Mouse (Mus musculus) CH12.LX (cell line): ENCODE measurements around the gene Olfr1393. TPM values are rescaled to one million over a fixed set of nuclear protein-coding genes. Genes with fewer than 3 reads are reported as not detected.

Experiments used
- DNase-seq: peaks from one replicate; pipeline ENCODE4 v3.0.0-alpha.2; 2013; ENCODE audit errors: extremely low read depth
- H3K27ac ChIP-seq: 2 replicates; pipeline ENCODE4 v1.5.1; 2012; ENCODE audit warnings: low read depth, mild to moderate bottlenecking, control low read depth, moderate library complexity; ENCODE audit not compliant: insufficient read depth
- H3K27me3 ChIP-seq: replicated peaks from 2 replicates; pipeline ENCODE3; 2012; ENCODE audit warnings: inconsistent platforms
- H3K36me3 ChIP-seq, 2 experiments: replicated peaks in 1 of 2; 2 replicates each; pipeline versions ENCODE3 to v1.6.1; 2012; ENCODE audit warnings: inconsistent platforms in 1 of 2, low read length in 1 of 2, mild to moderate bottlenecking in 1 of 2, mixed read lengths in 1 of 2, moderate library complexity in 1 of 2; ENCODE audit not compliant: control insufficient read depth in 1 of 2, insufficient read depth in 1 of 2
- H3K4me1 ChIP-seq, 2 experiments: 2 replicates each; pipeline ENCODE4 v1.6.1; 2012; ENCODE audit warnings: inconsistent platforms in 1 of 2, moderate library complexity in 1 of 2; ENCODE audit not compliant: insufficient read depth in 2 of 2, control insufficient read depth in 1 of 2
- H3K4me2 ChIP-seq: 2 replicates; pipeline ENCODE4 v1.6.1; 2012; ENCODE audit warnings: low read depth, mild to moderate bottlenecking, control low read depth; ENCODE audit not compliant: poor library complexity, insufficient read depth, severe bottlenecking
- H3K4me3 ChIP-seq, 3 experiments: fragments of 150-350 bp in 1 of 3; sonication (generic) in 1 of 3; replicated peaks in 1 of 3; 2 replicates each; pipeline versions ENCODE3 to v1.5.1; 2011 to 2012; ENCODE audit warnings: low read depth in 2 of 3, low read length in 2 of 3, mild to moderate bottlenecking in 2 of 3, moderate library complexity in 2 of 3, control low read depth in 1 of 3, improper control_type of control experiment in 1 of 3, inconsistent platforms in 1 of 3, mixed read lengths in 1 of 3; ENCODE audit not compliant: poor library complexity in 1 of 3
- H3K79me2 ChIP-seq: replicated peaks from 2 replicates; pipeline ENCODE4 v1.6.1; 2012; ENCODE audit warnings: mild to moderate bottlenecking, moderate library complexity; ENCODE audit not compliant: control insufficient read depth, poor library complexity, insufficient read depth, severe bottlenecking; ENCODE audit errors: extremely low read depth
- H3K9ac ChIP-seq: 2 replicates; pipeline ENCODE4 v1.6.1; 2012; ENCODE audit warnings: low read depth, mild to moderate bottlenecking, control low read depth, moderate library complexity; ENCODE audit not compliant: insufficient read depth
- H3K9me3 ChIP-seq: replicated peaks from 2 replicates; pipeline ENCODE3; 2012; ENCODE audit warnings: low read length, inconsistent platforms, mixed read lengths
- BHLHE40 ChIP-seq: IDR thresholded peaks from 2 replicates; pipeline ENCODE4 v1.6.1; 2011; ENCODE audit warnings: mild to moderate bottlenecking, low read depth, low read length, improper control_type of control experiment
- CHD2 ChIP-seq: IDR thresholded peaks from 2 replicates; pipeline ENCODE4 v1.6.1; 2011; ENCODE audit warnings: low read length, improper control_type of control experiment
- CTCF ChIP-seq, 2 experiments: IDR thresholded peaks in 1 of 2; conservative IDR thresholded peaks in 1 of 2; 2 replicates each; pipeline ENCODE4 v1.5.1; 2011 to 2012; ENCODE audit warnings: low read depth in 2 of 2, low read length in 2 of 2, improper control_type of control experiment in 1 of 2, inconsistent platforms in 1 of 2, mild to moderate bottlenecking in 1 of 2, moderate library complexity in 1 of 2
- ELF1 ChIP-seq: IDR thresholded peaks from 2 replicates; pipeline ENCODE4 v1.6.1; 2014; ENCODE audit warnings: low read depth, mild to moderate bottlenecking, inconsistent platforms, low read length, improper control_type of control experiment
- EP300 ChIP-seq: IDR thresholded peaks from 2 replicates; pipeline ENCODE4 v1.6.1; 2011; ENCODE audit warnings: low read length, improper control_type of control experiment
- ETS1 ChIP-seq: conservative IDR thresholded peaks from 2 replicates; pipeline ENCODE4 v1.6.1; 2012; ENCODE audit warnings: low read depth, mild to moderate bottlenecking, inconsistent platforms, low read length, improper control_type of control experiment, moderate library complexity
- GABPA ChIP-seq: IDR thresholded peaks from 2 replicates; pipeline ENCODE4 v1.6.1; 2012; ENCODE audit warnings: low read depth, low read length, improper control_type of control experiment, inconsistent platforms; ENCODE audit not compliant: insufficient replicate concordance
- HCFC1 ChIP-seq: IDR thresholded peaks from 2 replicates; pipeline ENCODE4 v1.6.1; 2012; ENCODE audit warnings: low read depth, mild to moderate bottlenecking, inconsistent platforms, low read length, improper control_type of control experiment
- JUN ChIP-seq: IDR thresholded peaks from 2 replicates; pipeline ENCODE4 v1.6.1; 2011; ENCODE audit warnings: low read depth, mild to moderate bottlenecking, low read length, improper control_type of control experiment, moderate library complexity; ENCODE audit not compliant: insufficient read depth
- KAT2A ChIP-seq: IDR thresholded peaks from 2 replicates; pipeline ENCODE4 v1.6.1; 2012; ENCODE audit warnings: low read length, improper control_type of control experiment, inconsistent platforms; ENCODE audit not compliant: insufficient replicate concordance
- MAX ChIP-seq: IDR thresholded peaks from 2 replicates; pipeline ENCODE4 v1.6.1; 2011; ENCODE audit warnings: low read length, improper control_type of control experiment
- MAZ ChIP-seq: IDR thresholded peaks from 2 replicates; pipeline ENCODE4 v1.6.1; 2012; ENCODE audit warnings: low read depth, mild to moderate bottlenecking, inconsistent platforms, low read length, improper control_type of control experiment, moderate library complexity
- MEF2A ChIP-seq: IDR thresholded peaks from 2 replicates; pipeline ENCODE4 v1.6.1; 2014; ENCODE audit warnings: low read depth, mild to moderate bottlenecking, inconsistent platforms, low read length, improper control_type of control experiment, borderline replicate concordance
- MXI1 ChIP-seq: IDR thresholded peaks from 2 replicates; pipeline ENCODE4 v1.6.1; 2011; ENCODE audit warnings: mild to moderate bottlenecking, low read depth, low read length, improper control_type of control experiment
- MYC ChIP-seq: IDR thresholded peaks from 2 replicates; pipeline ENCODE4 v1.6.1; 2011; ENCODE audit warnings: low read depth, mild to moderate bottlenecking, improper control_type of control experiment, low read length
- NELFE ChIP-seq: IDR thresholded peaks from 2 replicates; pipeline ENCODE4 v1.6.1; 2011; ENCODE audit warnings: low read depth, low read length, improper control_type of control experiment
- NRF1 ChIP-seq: IDR thresholded peaks from 2 replicates; pipeline ENCODE4 v1.6.1; 2014; ENCODE audit warnings: low read depth, mild to moderate bottlenecking, inconsistent platforms, low read length, improper control_type of control experiment, moderate library complexity
- PAX5 ChIP-seq: IDR thresholded peaks from 2 replicates; pipeline ENCODE4 v1.6.1; 2012; ENCODE audit warnings: low read length, inconsistent platforms, mixed read lengths
- POLR2A ChIP-seq: IDR thresholded peaks from 2 replicates; pipeline ENCODE4 v1.6.1; 2011; ENCODE audit warnings: low read depth, mild to moderate bottlenecking, improper control_type of control experiment, low read length
- POLR2AphosphoS2 ChIP-seq: IDR thresholded peaks from 2 replicates; pipeline ENCODE4 v1.6.1; 2011; ENCODE audit warnings: low read depth, low read length, improper control_type of control experiment
- RAD21 ChIP-seq: IDR thresholded peaks from 2 replicates; pipeline ENCODE4 v1.6.1; 2011; ENCODE audit warnings: low read depth, mild to moderate bottlenecking, low read length, improper control_type of control experiment, moderate library complexity
- SMC3 ChIP-seq: IDR thresholded peaks from 2 replicates; pipeline ENCODE4 v1.6.1; 2011; ENCODE audit warnings: low read depth, low read length, improper control_type of control experiment
- TBP ChIP-seq: conservative IDR thresholded peaks from 2 replicates; pipeline ENCODE4 v1.6.1; 2011; ENCODE audit warnings: low read depth, low read length, improper control_type of control experiment
- TCF12 ChIP-seq: IDR thresholded peaks from 2 replicates; pipeline ENCODE4 v1.6.1; 2014; ENCODE audit warnings: low read depth, mild to moderate bottlenecking, inconsistent platforms, low read length, improper control_type of control experiment
- UBTF ChIP-seq: IDR thresholded peaks from 2 replicates; pipeline ENCODE4 v1.6.1; 2012; ENCODE audit warnings: low read depth, mild to moderate bottlenecking, inconsistent platforms, low read length, improper control_type of control experiment, moderate library complexity
- ZC3H11A ChIP-seq: IDR thresholded peaks from 2 replicates; pipeline ENCODE4 v1.6.1; 2012; ENCODE audit warnings: low read depth, mild to moderate bottlenecking, inconsistent platforms, low read length, improper control_type of control experiment
- ZKSCAN1 ChIP-seq: IDR thresholded peaks from 2 replicates; pipeline ENCODE4 v1.6.1; 2012; ENCODE audit warnings: low read depth, inconsistent platforms, low read length, improper control_type of control experiment, borderline replicate concordance
- ZMIZ1 ChIP-seq: IDR thresholded peaks from 2 replicates; pipeline ENCODE4 v1.6.1; 2012; ENCODE audit warnings: low read depth, mild to moderate bottlenecking, inconsistent platforms, low read length, improper control_type of control experiment
- ZNF384 ChIP-seq: IDR thresholded peaks from 2 replicates; pipeline ENCODE4 v1.6.1; 2012; ENCODE audit warnings: low read depth, low read length, improper control_type of control experiment, inconsistent platforms
- dilution Hi-C: fragments of 300-500 bp; cut with MboI; formaldehyde crosslinking; loops from 2 replicates; pipeline ENCODE4 v1.14.3; 2020; ENCODE audit warnings: low sequenced_read_pairs; ENCODE audit not compliant: extremely low pct_unique_long_range_greater_than_20kb, extremely low pct_ligation_motif_present
- in situ Hi-C: fragments of 300-500 bp; cut with MboI; formaldehyde crosslinking; loops from 3 replicates; pipeline ENCODE4 v1.14.3; 2019; ENCODE audit warnings: low sequenced_read_pairs, low pct_ligation_motif_present, low pct_unique_long_range_greater_than_20kb, mixed read lengths
- polyA plus RNA-seq: library from polyadenylated mRNA; unstranded; fragments of >175 nt; gene quantifications from 2 replicates; pipeline ENCODE4 v1.2.1, GENCODE M21; 2012; ENCODE audit warnings: low read depth; ENCODE audit not compliant: insufficient read length
- total RNA-seq, 2 experiments: library from RNA; depleted of rRNA; stranded (reverse); fragments of 300-350 nt in 1 of 2; fragments of >200 nt in 1 of 2; gene quantifications; 2 replicates each; pipeline ENCODE4 v1.2.3; 2012 to 2014

The Olfr1393 gene
- total and polyA plus RNA-seq, 3 experiments = 0.10 TPM; not detected in 2

GRCm38 (mm10) chr11:49250422-49251379 lies 27.4 kb upstream of the Olfr1393 start:
- dilution Hi-C loops = no loop called here
- in situ Hi-C loops = loop anchor here (25.0 kb wide), 1 partner anchor 138 kb away; the partner anchor contains the start of gene Olfr1396
- H3K9ac ChIP-seq = peak overlapping the region; percentile 83
- peak overlapping the region; percentile 99 for H3K27ac ChIP-seq
- H3K79me2 ChIP-seq = peaks cover 72% of the 10 kb centered on the region
- peak overlapping the region; percentile 56 to 79 (median 72) for H3K4me3 ChIP-seq
- peak overlapping the region; percentile 55 for H3K4me2 ChIP-seq
- H3K36me3 ChIP-seq = peaks cover 27 to 42% of the 10 kb centered on the region in 2 experiments
- peaks cover 10 to 73% of the 10 kb centered on the region in 2 experiments for H3K4me1 ChIP-seq
- H3K27me3 ChIP-seq = no peaks in the 10 kb centered on the region
- no peaks in the 10 kb centered on the region for H3K9me3 ChIP-seq
- DNase-seq = peak; percentile 85
- TF ChIP-seq RAD21 (peak; percentile 27), GABPA (no peak), JUN (no peak), POLR2A (peak; percentile 92), ZKSCAN1 (no peak), ELF1 (peak; percentile 87), ETS1 (no peak), MAZ (peak; percentile 83), BHLHE40 (peak; percentile 27; the same call in 1 of the 2 replicates), EP300 (no peak), ZMIZ1 (peak; percentile 43), ZNF384 (no peak), CHD2 (no peak), PAX5 (no peak), POLR2AphosphoS2 (0 out of 2 replicates have a peak, but pooled peaks have one; percentile 23), MEF2A (peak; percentile 42; the same call in 1 of the 2 replicates), ZC3H11A (no peak), MXI1 (peak; percentile 90), NRF1 (peak; percentile 34; the same call in 1 of the 2 replicates), CTCF (conservative IDR thresholded peaks at IDR 0.05 in 1 of 2, IDR thresholded peaks at IDR 0.05 in 1 of 2; ENCODE audit: low read depth in 2 of 2, low read length in 2 of 2) (peak in 1 of 2 experiments; percentile 41; a peak in 2 of 4 replicates), TCF12 (peak; percentile 89), TBP (0 out of 2 replicates have a peak, but pooled peaks have one; percentile 19), HCFC1 (peak; percentile 49), MAX (peak; percentile 66), SMC3 (peak; percentile 49), UBTF (peak; percentile 95), MYC (no peak), KAT2A (0 out of 2 replicates have a peak, but pooled peaks have one; percentile 5), NELFE (peak; percentile 87)
